ENCODE assay signal across 8 mouse cellular contexts in the genomic region with DNA sequence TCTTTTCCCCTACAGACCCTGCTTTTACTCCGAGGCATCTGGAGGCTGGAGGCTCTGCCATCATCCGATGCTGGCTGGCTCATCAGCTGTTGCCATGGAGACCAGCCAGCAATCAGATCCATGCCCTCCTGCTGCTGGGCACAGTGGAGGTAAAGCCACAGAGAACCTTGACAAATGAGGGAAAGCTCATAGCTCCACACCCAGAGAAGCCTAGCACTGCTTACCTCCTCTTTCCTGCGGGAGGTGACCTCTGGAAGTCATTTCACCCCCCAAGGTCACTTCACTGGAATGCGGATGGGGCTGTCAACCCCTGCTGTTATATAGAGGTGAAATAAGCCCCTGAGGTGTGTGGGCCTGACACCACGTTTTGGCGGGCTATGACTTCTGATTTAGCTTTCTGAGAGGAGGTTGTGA. TPM values are rescaled to one million over a fixed set of nuclear protein-coding genes. Genes with fewer than 3 reads are reported as not detected.
DNase-seq lines count a peak whose midpoint lies in the region; ATAC-seq and TF ChIP-seq lines count a peak whose summit lies in the region.

No protein-coding gene starts in this region.

- no peaks in the 10 kb centered on the region for H3K9me3 ChIP-seq in heart, embryonic 15.5 days (replicated peaks)
- no peaks in the 10 kb centered on the region for H3K9me3 ChIP-seq in embryonic facial prominence, embryonic 14.5 days (ENCODE audit: control insufficient read depth, low read length)
- H3K9me3 ChIP-seq in limb, embryonic 12.5 days, result no peaks in the 10 kb centered on the region
- H3K9me3 ChIP-seq in stomach, postnatal 0 days (ENCODE audit: control insufficient read depth, low read length), result no peaks in the 10 kb centered on the region

- TF ChIP-seq EP300 in stomach, postnatal 0 days (optimal IDR thresholded peaks at IDR 0.05), result no peak

- ATAC-seq in heart, embryonic 15.5 days (replicated peaks; ENCODE audit: insufficient number of reproducible peaks, insufficient read depth, low FRiP score, low read depth), result no peak
- peak; percentile 54; the same call in 1 of the 2 replicates for ATAC-seq in embryonic facial prominence, embryonic 14.5 days (ENCODE audit: low read depth)
- ATAC-seq in limb, embryonic 12.5 days (ENCODE audit: insufficient number of reproducible peaks, insufficient read depth, low FRiP score, low TSS enrichment, low read depth), result no peak
- no peak for ATAC-seq in stomach, postnatal 0 days (ENCODE audit: low FRiP score, low TSS enrichment)

- DNase-seq in heart, postnatal 14 days, result no peak
- DNase-seq in adrenal gland, postnatal 14 days, result peak; percentile 57
- DNase-seq in embryonic facial prominence, embryonic 14.5 days (ENCODE audit: low spot score), result peak; percentile 49
- DNase-seq in stomach, postnatal 0 days (ENCODE audit: low spot score), result no peak
- DNase-seq in gastrocnemius, adult 8-10 months (ENCODE audit: low spot score in 2 of 2), result no peak
- no peak for DNase-seq in spleen, adult 12 weeks (ENCODE audit: low spot score)

- WGBS in heart, embryonic 15.5 days, result 13% methylated on average over 6 of the region's 6 CpGs
- 1% methylated on average over 6 of the region's 6 CpGs for WGBS in embryonic facial prominence, embryonic 14.5 days
- 0% methylated on average over 6 of the region's 6 CpGs for WGBS in limb, embryonic 12.5 days
- 20% methylated on average over 6 of the region's 6 CpGs for WGBS in stomach, postnatal 0 days

- no peak for TF ChIP-seq CTCF in stomach, postnatal 0 days (IDR thresholded peaks at IDR 0.05; ENCODE audit: low read depth)

- no peaks in the 10 kb centered on the region for H3K36me3 ChIP-seq in heart, embryonic 15.5 days
- no peaks in the 10 kb centered on the region for H3K36me3 ChIP-seq in embryonic facial prominence, embryonic 14.5 days (ENCODE audit: control insufficient read depth, insufficient read depth, low read length)
- no peaks in the 10 kb centered on the region for H3K36me3 ChIP-seq in limb, embryonic 12.5 days
- no peaks in the 10 kb centered on the region for H3K36me3 ChIP-seq in stomach, postnatal 0 days (ENCODE audit: control insufficient read depth, insufficient read depth, low read length)

- no peak overlapping the region for H3K4me2 ChIP-seq in heart, embryonic 15.5 days
- H3K4me2 ChIP-seq in embryonic facial prominence, embryonic 14.5 days (ENCODE audit: low read depth, low read length), result peak overlapping the region; percentile 55
- H3K4me2 ChIP-seq in limb, embryonic 12.5 days, result peak overlapping the region; percentile 56; the same call in 1 of the 2 replicates
- H3K4me2 ChIP-seq in stomach, postnatal 0 days (replicated peaks; ENCODE audit: low read depth), result peak overlapping the region; percentile 75; the same call in 1 of the 2 replicates

- H3K27ac ChIP-seq in heart, embryonic 15.5 days, result no peak overlapping the region
- H3K27ac ChIP-seq in embryonic facial prominence, embryonic 14.5 days (replicated peaks; ENCODE audit: low read depth, low read length), result no peak overlapping the region
- no peak overlapping the region for H3K27ac ChIP-seq in limb, embryonic 12.5 days
- no peak overlapping the region for H3K27ac ChIP-seq in stomach, postnatal 0 days (replicated peaks)

- H3K4me1 ChIP-seq in heart, embryonic 15.5 days (replicated peaks), result peaks cover 20% of the 10 kb centered on the region
- peaks cover 27% of the 10 kb centered on the region for H3K4me1 ChIP-seq in embryonic facial prominence, embryonic 14.5 days (ENCODE audit: control insufficient read depth, insufficient read depth, low read length)
- peaks cover 35% of the 10 kb centered on the region for H3K4me1 ChIP-seq in limb, embryonic 12.5 days (replicated peaks)
- H3K4me1 ChIP-seq in stomach, postnatal 0 days (replicated peaks; ENCODE audit: control insufficient read depth, insufficient read depth), result peaks cover 3% of the 10 kb centered on the region; the same call in 1 of the 2 replicates

- H3K4me3 ChIP-seq in heart, embryonic 15.5 days, result peak overlapping the region; percentile 49; the same call in 1 of the 2 replicates
- H3K4me3 ChIP-seq in embryonic facial prominence, embryonic 14.5 days (ENCODE audit: low read depth, low read length), result no peak overlapping the region
- no peak overlapping the region; the same call in 1 of the 2 replicates for H3K4me3 ChIP-seq in limb, embryonic 12.5 days (replicated peaks)
- no peak overlapping the region for H3K4me3 ChIP-seq in stomach, postnatal 0 days (ENCODE audit: low read depth, low read length)

- H3K9ac ChIP-seq in heart, embryonic 15.5 days, result no peak overlapping the region
- H3K9ac ChIP-seq in embryonic facial prominence, embryonic 14.5 days (ENCODE audit: low read depth, low read length), result no peak overlapping the region
- no peak overlapping the region for H3K9ac ChIP-seq in limb, embryonic 12.5 days (replicated peaks)
- no peak overlapping the region for H3K9ac ChIP-seq in stomach, postnatal 0 days (ENCODE audit: low read length)

- peaks cover 40% of the 10 kb centered on the region for H3K27me3 ChIP-seq in heart, embryonic 15.5 days
- 0 out of 2 replicates have a peak, but pooled peaks cover 5% of the 10 kb centered on the region for H3K27me3 ChIP-seq in embryonic facial prominence, embryonic 14.5 days (replicated peaks; ENCODE audit: control insufficient read depth, insufficient read depth, low read length)
- H3K27me3 ChIP-seq in limb, embryonic 12.5 days, result peaks cover 58% of the 10 kb centered on the region
- H3K27me3 ChIP-seq in stomach, postnatal 0 days (ENCODE audit: control insufficient read depth, insufficient read depth, low read length), result no peaks in the 10 kb centered on the region

- intact Hi-C loops in heart, postnatal 14 days (cut with DNase I), result loop anchor here (5.0 kb wide), 1 partner anchor 41 kb away; no protein-coding TSS in a partner anchor

RNA-seq across cellular contexts. Expression of gene Tnrc6c, which starts 55.9 kb away (rescaled TPM):
- 6.6 and 7.3 TPM in 2 replicates for polyA plus RNA-seq in heart, embryonic 15.5 days (2015; fragmentation: Nextera tagmentation; extraction: Ambion mirVana)
- 10 to 100 TPM; 36.2 to 36.5 TPM for total RNA-seq in heart, postnatal 14 days (2021)
- total RNA-seq in adrenal gland, postnatal 14 days (2021), result 22.7 and 29.5 TPM in 2 replicates
- polyA plus RNA-seq in embryonic facial prominence, embryonic 14.5 days (2014; fragmentation: Nextera tagmentation; extraction: Ambion mirVana), result 15.2 and 16.3 TPM in 2 replicates
- polyA plus RNA-seq in limb, embryonic 12.5 days (2016; fragmentation: Nextera tagmentation; extraction: Ambion mirVana), result 20.0 and 22.6 TPM in 2 replicates
- polyA plus RNA-seq in stomach, postnatal 0 days (2015; fragmentation: Nextera tagmentation; extraction: Ambion mirVana), result 6.0 and 6.1 TPM in 2 replicates
- total RNA-seq in gastrocnemius, adult 8-10 months (2022), result 10 to 100 TPM; 17.0 to 20.8 (median 18.6) TPM

Comparison
In these comparisons a context has a peak if more than half of its experiments do, and no peak if none do; other contexts are left out.
1. DNase-seq: peak in adrenal gland, postnatal 14 days (single experiment) and embryonic facial prominence, embryonic 14.5 days (single experiment); none in heart, postnatal 14 days (0 of 2), stomach, postnatal 0 days (single experiment), gastrocnemius, adult 8-10 months (0 of 2) and spleen, adult 12 weeks (single experiment).